Mouse (Mus musculus) limb, embryonic 14.5 days (tissue): ENCODE measurements around the gene Klhl34. TPM values are rescaled to one million over a fixed set of nuclear protein-coding genes. Genes with fewer than 3 reads are reported as not detected.

Source experiments
- ATAC-seq: fragments of 200-750 bp; cut with Nextera tagmentation; 2 replicates; pipeline ENCODE4 v1.8.0; 2017; ENCODE audit warnings: low read depth, moderate number of reproducible peaks, moderate TSS enrichment; ENCODE audit not compliant: low FRiP score
- DNase-seq: peaks from one replicate; pipeline ENCODE4 v3.0.0-alpha.2; 2015; ENCODE audit warnings: low spot score
- H3K27ac ChIP-seq: fragments of 300-500 bp; sonication (generic); replicated peaks from 2 replicates; pipeline ENCODE4 v1.5.1; 2014; ENCODE audit warnings: low read depth, mild to moderate bottlenecking, low read length, moderate library complexity, mixed read lengths
- H3K27me3 ChIP-seq: fragments of 300-500 bp; sonication (generic); 2 replicates; pipeline ENCODE4 v1.6.1; 2014; ENCODE audit warnings: low read length, mixed read lengths; ENCODE audit not compliant: control insufficient read depth, insufficient read depth
- H3K36me3 ChIP-seq: fragments of 300-500 bp; sonication (generic); 2 replicates; pipeline ENCODE4 v1.6.1; 2014; ENCODE audit warnings: mild to moderate bottlenecking, low read length, moderate library complexity, mixed read lengths; ENCODE audit not compliant: control insufficient read depth, insufficient read depth
- H3K4me1 ChIP-seq: fragments of 300-500 bp; sonication (generic); 2 replicates; pipeline ENCODE4 v1.6.1; 2014; ENCODE audit warnings: antibody characterized with exemption, low read length, mixed read lengths; ENCODE audit not compliant: control insufficient read depth, insufficient read depth
- H3K4me2 ChIP-seq: fragments of 300-500 bp; sonication (generic); replicated peaks from 2 replicates; pipeline ENCODE4 v1.6.1; 2014; ENCODE audit warnings: low read depth, mild to moderate bottlenecking, low read length, moderate library complexity; ENCODE audit not compliant: severe bottlenecking
- H3K4me3 ChIP-seq: fragments of 300-500 bp; sonication (generic); replicated peaks from 2 replicates; pipeline ENCODE4 v1.5.1; 2014; ENCODE audit warnings: low read length
- H3K9ac ChIP-seq: fragments of 300-500 bp; sonication (generic); 2 replicates; pipeline ENCODE4 v1.6.1; 2014; ENCODE audit warnings: mild to moderate bottlenecking, low read depth, low read length, moderate library complexity; ENCODE audit not compliant: severe bottlenecking
- H3K9me3 ChIP-seq: fragments of 300-500 bp; sonication (generic); 2 replicates; pipeline ENCODE4 v1.6.1; 2016; ENCODE audit warnings: low read length; ENCODE audit not compliant: control insufficient read depth
- POLR2A ChIP-seq: fragments of 200-500 bp; IDR thresholded peaks from 2 replicates; pipeline ENCODE4 v1.8.0; 2012; ENCODE audit warnings: inconsistent platforms, mild to moderate bottlenecking, moderate library complexity, borderline replicate concordance; ENCODE audit not compliant: insufficient read depth, insufficient read length; ENCODE audit errors: extremely low read depth
- WGBS: fragments of 180-500 bp; shearing (Covaris S2); extraction: QIAGEN DNeasy Blood & Tissue Kit; methylation state at CpG from one replicate; pipeline ENCODE4 v1.1.7; 2014; 5-methylcytosine and 5-hydroxymethylcytosine counted together
- polyA plus RNA-seq, 2 experiments: library from polyadenylated mRNA; depleted of rRNA in 1 of 2; stranded (reverse) in 1 of 2; unstranded in 1 of 2; fragments of >200 nt; fragmentation: Nextera tagmentation in 1 of 2; extraction: Ambion mirVana in 1 of 2; gene quantifications; 2 replicates each; pipeline versions ENCODE4 v1.2.1 to v1.2.3; 2012 to 2014

Gene Klhl34
- 0.06 and 0.08 TPM in 2 replicates for polyA plus RNA-seq (2012; rRNA removed)
- polyA plus RNA-seq (2014; fragmentation: Nextera tagmentation; extraction: Ambion mirVana) = 0.70 and 1.2 TPM in 2 replicates

DNA sequence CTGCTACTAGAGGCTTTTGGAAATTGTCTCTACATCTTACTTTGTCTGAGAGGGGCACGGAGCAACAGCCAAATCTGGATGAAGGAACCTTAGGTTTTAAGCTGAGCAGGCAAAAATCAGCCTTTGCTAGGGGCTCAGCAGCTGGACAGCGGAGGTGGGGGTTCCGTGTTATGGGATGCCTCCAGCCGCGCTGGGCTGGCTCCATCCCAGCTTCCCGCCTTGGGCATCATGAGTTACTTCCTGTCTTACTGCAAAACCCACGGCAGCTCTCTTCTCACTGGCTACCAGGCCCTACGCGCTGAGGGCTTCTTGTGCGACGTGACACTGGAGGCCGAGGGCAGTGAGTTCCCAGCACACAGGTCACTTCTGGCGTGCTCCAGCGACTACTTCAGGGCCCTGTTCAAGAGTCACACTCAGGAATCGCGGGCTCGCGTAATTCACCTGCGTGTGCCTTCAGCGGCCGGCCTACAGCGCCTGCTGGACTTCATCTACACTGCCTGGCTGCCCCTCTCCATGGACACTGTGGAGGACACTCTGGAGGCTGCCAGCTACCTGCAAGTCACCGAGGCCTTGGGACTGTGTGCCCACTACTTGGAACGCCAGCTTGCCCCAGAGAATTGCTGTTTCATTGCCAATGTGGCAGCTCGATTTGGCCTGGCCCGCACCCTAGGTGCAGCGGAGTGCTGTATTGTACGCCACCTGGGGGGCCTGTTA is at the start of gene Klhl34:
Klhl34 (plus strand) TSS at position 229 of the 714 bp plus-strand sequence.
- no peak within 1 kb of the TSS for H3K9ac ChIP-seq

GRCm38 (mm10) chrX:157801669-157802068 is 16.6 kb upstream of the Klhl34 start:
- Histone ChIP-seq H3K9me3 (no peaks in the 10 kb centered on the region), H3K27ac (no peak overlapping the region), H3K36me3 (no peaks in the 10 kb centered on the region), H3K9ac (no peak overlapping the region), H3K4me3 (no peak overlapping the region), H3K4me1 (no peaks in the 10 kb centered on the region), H3K4me2 (no peak overlapping the region), H3K27me3 (no peaks in the 10 kb centered on the region)
- no peak for ATAC-seq
- TF ChIP-seq POLR2A = no peak
- 87% methylated on average over 2 of the region's 2 CpGs for WGBS
- DNase-seq = no peak

More for the DNA sequence above, at the start of gene Klhl34:
- Histone ChIP-seq H3K4me1 (peaks cover 4% of the 10 kb centered on the region; the same call in 1 of the 2 replicates), H3K4me3 (peak within 1 kb of the TSS; percentile 18), H3K36me3 (no peaks in the 10 kb centered on the region), H3K9me3 (no peaks in the 10 kb centered on the region), H3K4me2 (peak within 1 kb of the TSS; percentile 50), H3K27ac (no peak within 1 kb of the TSS), H3K27me3 (no peaks in the 10 kb centered on the region)
- peak; percentile 49 for DNase-seq
- 0 out of 2 replicates have a peak, but pooled peaks have one; percentile 41 for ATAC-seq
- no peak for TF ChIP-seq POLR2A
- 35% methylated on average over 28 of the region's 28 CpGs for whole genome bisulfite sequencing

DNA sequence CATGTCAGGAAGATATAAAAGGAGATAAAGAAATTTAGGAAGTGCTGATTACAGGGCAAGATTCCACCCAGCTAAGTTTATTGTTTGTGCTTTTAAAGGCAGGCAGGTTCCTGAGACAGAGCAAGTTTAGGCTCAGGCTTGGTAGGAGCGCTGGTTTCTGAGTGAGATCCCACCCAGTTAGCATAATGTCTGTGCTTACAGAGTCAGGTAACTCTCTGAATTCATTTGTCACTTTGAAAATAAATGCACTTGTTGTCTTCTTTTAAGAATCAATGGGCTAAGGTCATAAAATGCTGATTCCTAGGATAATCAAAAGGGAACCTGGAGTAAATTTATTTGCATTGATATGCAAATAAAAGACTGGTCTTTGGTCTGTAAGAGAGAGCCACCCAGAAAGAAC is 8.5 kb upstream of the Klhl34 start:
- Histone ChIP-seq H3K27me3 (no peaks in the 10 kb centered on the region), H3K9ac (no peak overlapping the region), H3K27ac (no peak overlapping the region), H3K36me3 (no peaks in the 10 kb centered on the region), H3K9me3 (no peaks in the 10 kb centered on the region), H3K4me1 (no peaks in the 10 kb centered on the region), H3K4me2 (no peak overlapping the region), H3K4me3 (no peak overlapping the region)
- 59% methylated on average over 1 of the region's 1 CpGs for WGBS
- DNase-seq (no peak), ATAC-seq (no peak)
- TF ChIP-seq POLR2A = no peak

GRCm38 (mm10) chrX:157817571-157818206 is 546 bp upstream of the Klhl34 start:
- no peaks in the 10 kb centered on the region for H3K27me3 ChIP-seq
- no peak for TF ChIP-seq POLR2A

GRCm38 (mm10) chrX:157818921-157819260 is 656 bp downstream of the Klhl34 start:
- no peaks in the 10 kb centered on the region for H3K9me3 ChIP-seq
- no peak overlapping the region for H3K4me3 ChIP-seq
- H3K4me2 ChIP-seq = no peak overlapping the region
- DNase-seq (no peak), ATAC-seq (no peak)
- H3K27ac ChIP-seq = no peak overlapping the region
- H3K9ac ChIP-seq = no peak overlapping the region
- TF ChIP-seq POLR2A = no peak
- no peaks in the 10 kb centered on the region for H3K27me3 ChIP-seq
- H3K4me1 ChIP-seq = peaks cover 4% of the 10 kb centered on the region; the same call in 1 of the 2 replicates
- WGBS = 86% methylated on average over 13 of the region's 13 CpGs
- H3K36me3 ChIP-seq = no peaks in the 10 kb centered on the region

More at GRCm38 (mm10) chrX:157817571-157818206, 546 bp upstream of the Klhl34 start:
- no peak overlapping the region for H3K27ac ChIP-seq
- no peak overlapping the region for H3K9ac ChIP-seq
- H3K36me3 ChIP-seq = no peaks in the 10 kb centered on the region
- peaks cover 4% of the 10 kb centered on the region; the same call in 1 of the 2 replicates for H3K4me1 ChIP-seq
- H3K9me3 ChIP-seq = no peaks in the 10 kb centered on the region
- peak overlapping the region; percentile 50 for H3K4me2 ChIP-seq
- DNase-seq (peak; percentile 5), ATAC-seq (no peak; the same call in none of the 2 replicates)
- peak overlapping the region; percentile 18 for H3K4me3 ChIP-seq
- 16% methylated on average over 25 of the region's 31 CpGs for WGBS
